Mouse (Mus musculus): ENCODE data around the gene Atf1. TPM values are rescaled to one million over a fixed set of nuclear protein-coding genes. Genes with fewer than 3 reads are reported as not detected.

Gene Atf1
- total and polyA plus RNA-seq, 3 experiments, result 51.9 to 88.4 (median 61.8) TPM

DNA sequence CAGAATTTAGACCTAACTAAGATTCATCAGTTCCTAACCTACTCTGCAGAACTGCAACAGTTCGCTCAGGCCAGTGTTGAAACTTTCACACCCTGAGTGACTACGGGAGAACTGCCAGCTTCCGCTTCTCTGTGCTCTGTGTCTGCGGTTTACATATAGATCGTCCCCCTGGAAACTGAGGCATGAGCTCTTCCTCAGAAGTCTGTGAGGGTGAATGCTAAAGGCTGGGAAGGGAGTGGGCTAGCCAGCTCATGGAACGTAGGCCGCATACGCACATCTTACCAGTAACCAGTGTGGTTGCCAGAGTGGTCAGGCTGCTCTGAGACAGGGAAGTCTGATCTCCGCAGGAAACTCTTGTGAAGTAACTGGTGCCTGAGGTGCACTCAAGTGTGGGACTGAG lies 11.4 kb upstream of the Atf1 start:
- DNase-seq, result no peak

DNA sequence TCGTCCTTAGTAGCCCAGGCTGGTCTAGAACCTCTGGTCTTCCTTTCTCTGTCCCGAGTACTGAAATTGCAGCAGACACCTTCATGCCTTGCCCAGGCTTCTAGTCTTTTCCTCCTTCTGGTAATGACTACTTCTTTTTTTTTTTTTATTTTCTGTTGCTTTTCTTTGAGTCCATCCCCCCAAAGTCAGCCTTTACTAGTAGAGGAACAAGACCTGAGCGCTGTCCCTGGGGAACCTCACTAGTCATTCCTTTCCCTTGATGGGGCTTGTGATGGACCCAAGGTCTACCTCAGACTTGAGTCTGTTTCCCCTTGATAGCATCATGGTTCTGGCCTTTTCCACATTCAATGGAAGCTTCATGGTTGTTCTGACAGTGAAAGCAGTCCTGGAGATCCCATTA lies 9.6 kb upstream of the Atf1 start:
- DNase-seq, result no peak

DNA sequence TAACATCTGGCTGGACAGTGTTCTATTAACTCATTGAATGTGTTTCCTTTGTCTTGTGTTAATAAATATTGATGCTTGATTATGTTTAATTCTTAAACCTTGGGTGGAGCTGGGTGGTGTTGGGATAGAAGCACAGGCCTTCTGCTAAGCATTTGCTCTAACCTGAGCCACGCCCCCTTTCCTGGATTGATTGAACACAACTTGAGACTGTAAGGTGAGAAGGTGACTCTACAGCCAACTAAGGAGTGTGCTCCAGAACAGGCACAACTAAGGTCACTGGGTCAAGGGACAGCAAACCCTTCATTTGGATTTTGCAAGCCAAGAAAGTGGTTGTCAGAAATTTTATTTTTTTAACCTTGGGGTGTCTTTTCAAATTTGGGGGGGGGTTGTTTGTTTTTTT lies 8.2 kb upstream of the Atf1 start:
- no peak for DNase-seq

DNA sequence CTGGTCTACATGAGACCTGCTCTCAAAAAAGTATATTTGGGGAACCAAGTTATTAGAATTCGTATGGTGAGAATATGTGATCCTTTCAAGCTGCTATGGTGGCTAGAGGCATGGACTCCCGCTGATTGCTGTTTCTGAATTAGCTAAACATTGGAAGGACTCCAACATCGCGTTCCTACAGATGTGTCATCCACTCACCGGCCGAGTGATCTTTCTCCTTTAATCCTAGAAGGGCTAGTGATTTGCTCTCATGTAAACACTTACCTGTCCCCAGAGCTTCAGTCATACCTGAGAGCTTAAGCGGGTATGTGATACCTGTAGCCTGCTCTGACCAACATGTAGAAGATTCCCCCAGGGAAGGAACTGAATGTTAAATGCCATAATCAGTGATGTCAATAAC lies 6.7 kb upstream of the Atf1 start:
- peak; percentile 36 for DNase-seq

DNA sequence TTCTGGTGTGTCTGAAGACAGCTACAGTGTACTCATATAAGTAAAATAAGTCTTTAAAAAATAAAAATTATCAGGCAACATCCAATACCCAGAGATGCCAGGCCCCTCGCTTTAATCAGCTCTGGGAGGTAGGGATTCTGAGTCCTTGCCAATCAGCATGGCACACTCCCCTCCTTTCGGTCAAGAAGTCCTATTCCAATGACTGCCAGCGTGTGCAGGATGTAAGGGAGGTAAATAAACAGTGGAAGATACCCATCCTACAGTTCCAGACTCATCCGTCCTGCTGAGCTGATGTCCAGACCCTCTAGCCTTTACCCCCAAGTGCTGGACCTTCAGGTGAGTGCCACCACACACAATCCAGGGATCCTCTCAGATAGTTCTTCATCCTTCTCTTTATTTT lies 2.2 kb upstream of the Atf1 start:
- DNase-seq, result no peak

DNA sequence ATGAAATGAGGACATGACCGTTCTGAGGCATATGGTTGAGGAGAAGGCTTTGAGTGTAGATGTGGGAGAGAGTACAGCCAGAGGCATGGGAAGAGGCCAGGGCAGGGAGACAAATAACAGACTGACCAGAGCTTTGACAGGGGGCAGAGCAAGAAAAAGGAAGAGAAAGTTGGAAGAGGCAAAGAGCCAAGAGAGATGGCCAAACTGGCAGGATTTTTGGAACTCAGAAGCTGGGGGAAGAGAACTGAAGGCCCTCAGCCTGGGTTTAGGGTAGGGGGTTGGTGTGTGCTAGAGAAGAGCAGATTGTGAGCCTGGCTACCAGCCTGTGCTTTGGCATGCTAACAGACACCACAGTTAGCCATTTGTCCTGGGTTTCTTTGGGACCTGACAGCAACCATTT lies 1.7 kb upstream of the Atf1 start:
- no peak for DNase-seq

DNA sequence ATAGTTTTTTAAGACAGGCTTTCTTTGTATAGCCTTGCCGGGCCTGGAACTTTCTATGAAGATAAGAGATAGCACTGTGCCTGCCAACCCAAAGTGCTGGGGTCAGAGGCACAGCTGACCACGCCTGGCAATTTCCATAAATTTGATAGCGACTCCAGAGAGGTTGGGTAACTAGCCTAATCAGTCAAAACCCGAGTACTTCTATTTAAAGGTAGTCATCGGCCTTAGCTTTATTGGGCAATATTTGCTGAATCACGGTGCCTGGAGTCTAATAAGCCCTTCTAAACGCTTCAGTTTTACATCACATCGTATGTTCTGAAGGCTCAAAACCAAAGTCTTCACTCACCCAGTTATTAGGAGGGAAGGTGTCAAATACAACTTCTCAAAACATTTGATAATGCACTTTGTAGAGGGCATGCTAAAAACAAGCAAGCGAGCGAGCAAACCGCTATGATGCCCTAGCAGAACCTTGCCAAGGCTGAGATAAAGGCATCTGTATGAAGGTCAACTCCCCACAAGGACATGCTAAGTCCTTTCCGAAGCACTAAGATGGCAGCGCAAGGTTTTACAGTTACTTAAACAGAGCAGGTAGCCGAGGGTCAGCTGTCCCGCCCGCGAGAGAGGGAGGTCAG lies 472 bp upstream of the Atf1 start:
- peak; percentile 82 for DNase-seq

DNA sequence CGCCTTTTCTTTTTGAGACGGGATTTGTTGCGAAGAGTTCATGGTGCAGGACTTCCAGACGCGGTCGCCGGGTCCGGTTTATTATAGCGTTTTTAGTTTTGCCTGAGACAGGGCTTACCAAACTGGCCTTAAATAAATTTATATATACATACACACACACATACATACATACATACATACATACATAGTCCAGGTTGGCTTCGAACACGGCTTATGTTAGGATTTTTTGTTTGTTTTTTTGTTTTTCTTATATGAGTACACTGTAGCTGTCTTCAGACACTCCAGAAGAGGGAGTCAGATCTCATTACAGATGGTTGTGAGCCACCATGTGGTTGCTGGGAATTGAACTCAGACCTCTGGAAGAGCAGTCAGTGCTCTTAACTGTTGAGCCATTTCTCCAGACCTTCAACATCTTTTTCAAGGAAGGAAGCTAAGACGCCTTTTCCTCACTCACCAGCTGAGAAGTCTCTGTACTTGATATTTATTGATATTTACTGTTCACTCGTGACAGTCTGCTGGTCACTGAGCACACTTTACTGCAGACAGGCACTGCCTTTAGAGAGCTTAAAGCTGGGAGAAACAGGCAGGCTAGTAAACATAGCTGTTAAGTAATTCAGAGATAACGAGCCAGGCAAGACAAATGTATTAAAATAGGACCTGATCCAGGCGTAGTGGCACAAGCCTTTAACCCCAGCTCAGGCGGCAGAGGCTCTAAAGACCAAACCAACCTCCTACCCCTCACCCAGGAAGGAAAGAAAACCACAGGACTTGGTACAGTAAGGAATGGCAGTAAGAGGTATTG lies 1.1 kb downstream of the Atf1 start:
- no peak for DNase-seq

DNA sequence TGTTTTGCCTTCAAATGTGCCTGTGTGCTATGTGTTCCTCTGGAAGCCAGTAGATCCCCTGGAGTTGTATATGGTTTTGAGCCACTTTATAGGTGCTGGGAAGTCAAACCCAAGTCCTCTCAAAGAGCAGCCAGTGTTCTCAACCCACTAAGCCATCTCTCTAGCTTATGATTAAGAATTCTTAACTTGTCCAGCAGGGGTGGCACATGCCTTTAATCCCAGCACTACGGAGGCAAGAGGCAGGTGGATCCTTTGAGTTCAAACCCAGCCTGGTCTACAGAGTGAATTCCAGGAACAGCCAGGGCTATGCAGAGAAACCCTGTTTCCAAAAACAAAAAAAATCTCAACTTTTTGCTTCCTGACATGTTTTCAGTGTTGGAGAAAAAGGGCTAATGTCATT lies 3.0 kb downstream of the Atf1 start:
- no peak for DNase-seq

DNA sequence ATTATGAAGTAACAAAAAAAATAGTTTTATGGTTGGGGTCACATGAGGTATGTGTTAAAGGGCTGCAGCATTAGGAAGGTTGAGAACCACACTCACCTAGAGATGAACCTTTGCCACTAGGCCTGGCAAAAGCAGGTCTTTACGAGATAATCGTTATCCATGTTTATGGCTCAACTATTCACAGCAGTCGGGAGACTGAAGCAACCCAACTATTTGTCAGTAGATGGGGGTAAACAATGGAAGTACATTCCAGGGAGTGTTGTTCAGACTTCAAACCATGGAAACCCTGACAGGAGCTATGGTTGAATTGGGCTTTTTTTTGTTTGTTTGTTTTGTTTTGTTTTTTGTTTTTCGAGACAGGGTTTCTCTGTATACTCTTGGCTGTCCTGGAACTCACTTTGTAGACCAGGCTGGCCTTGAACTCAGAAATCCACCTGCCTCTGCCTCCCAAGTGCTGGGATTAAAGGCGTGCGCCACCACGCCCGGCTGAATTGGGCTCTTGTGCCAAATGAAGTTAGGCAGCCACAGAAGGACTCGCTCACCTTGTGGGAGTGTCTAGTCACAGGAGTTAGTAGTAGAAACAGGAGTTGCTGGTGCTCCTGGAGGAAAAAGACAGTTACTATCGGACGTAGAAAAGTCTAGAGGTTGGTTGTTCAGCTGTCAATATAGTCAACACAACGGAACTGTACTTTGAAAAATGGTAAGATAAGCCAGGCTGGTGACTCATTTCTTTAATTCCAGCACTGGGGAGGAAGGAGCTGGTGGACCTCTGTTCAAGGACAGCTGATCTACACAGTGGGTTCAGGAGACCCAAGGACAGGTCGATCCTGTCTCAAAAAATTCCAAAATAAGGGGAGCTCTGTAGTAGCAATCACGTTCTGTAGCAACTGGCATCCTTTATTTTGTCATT lies 4.3 kb downstream of the Atf1 start:
- peak; percentile 56 for DNase-seq

DNA sequence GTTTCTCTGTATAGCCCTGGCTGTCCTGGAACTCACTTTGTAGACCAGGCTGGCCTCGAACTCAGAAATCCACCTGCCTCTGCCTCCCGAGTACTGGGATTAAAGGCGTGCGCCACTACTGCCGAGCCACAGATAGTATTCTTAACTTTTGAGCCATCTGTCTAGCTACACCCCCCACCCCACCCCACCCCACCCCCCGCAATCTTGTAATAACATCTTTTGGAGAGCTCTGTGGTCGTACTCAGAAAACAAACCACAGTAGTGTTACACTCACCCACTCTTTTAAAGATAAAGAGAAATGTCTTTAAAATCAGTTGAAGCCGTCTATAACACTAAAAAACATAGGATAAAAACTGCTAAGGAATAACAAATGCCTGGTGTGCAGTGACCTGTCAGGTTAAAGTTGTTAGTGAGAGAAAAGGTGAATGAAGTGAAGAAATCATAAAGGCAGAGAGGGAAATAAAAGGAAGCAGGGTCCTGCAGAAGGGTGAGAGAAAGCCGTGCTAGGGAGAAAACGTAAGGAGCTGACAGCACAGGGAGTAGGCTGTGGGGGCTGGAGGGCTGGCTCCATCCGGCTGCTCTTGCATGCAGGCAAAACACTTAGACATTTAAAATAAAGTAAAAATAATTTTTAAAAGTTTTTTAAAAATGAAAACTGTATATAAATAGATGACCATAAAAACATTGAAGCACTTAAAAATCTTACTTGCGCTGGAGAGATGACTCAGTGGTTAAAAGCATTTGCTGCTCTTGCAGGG lies 7.8 kb downstream of the Atf1 start:
- DNase-seq, result no peak

DNA sequence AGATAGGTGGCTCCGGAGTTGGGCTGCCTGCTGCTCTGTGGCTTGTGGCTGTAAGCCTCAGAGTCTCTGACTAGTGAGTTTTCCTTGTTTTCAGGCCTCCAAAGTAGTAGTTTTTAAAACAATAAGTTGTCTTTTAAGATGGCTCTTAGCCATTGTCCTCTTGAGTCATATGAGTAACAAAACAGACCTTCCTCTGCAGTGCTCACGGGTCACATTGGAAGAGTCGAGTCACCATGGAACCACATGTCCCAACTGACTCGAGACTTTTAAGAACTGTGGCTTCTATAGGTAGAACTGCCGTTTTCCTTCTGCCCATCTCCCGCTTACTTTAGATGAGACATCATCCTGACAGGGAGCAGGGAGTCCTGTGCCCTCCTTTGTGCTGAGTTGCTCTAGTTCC lies 9.3 kb downstream of the Atf1 start:
- peak; percentile 28 for DNase-seq

DNA sequence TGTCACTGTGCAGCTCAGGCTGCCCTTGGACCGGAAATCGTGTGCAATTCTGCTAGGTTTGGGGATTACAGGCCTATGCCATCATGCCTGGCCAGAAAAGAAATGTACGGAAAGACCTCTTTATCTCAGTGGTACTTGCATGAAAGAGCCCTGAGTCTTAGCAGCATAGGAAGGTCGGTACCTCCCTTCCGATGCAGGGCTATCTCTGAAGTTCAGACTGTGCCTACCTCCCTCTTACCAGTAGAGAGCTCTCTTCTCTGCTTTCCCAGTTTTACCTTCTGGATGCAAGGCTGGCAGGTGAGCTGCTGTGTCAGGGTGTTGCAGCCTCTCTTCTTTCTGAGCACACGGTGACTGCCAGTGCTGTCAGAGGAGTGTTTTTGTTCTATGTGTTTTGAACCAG lies 14.2 kb downstream of the Atf1 start:
- DNase-seq, result no peak

DNA sequence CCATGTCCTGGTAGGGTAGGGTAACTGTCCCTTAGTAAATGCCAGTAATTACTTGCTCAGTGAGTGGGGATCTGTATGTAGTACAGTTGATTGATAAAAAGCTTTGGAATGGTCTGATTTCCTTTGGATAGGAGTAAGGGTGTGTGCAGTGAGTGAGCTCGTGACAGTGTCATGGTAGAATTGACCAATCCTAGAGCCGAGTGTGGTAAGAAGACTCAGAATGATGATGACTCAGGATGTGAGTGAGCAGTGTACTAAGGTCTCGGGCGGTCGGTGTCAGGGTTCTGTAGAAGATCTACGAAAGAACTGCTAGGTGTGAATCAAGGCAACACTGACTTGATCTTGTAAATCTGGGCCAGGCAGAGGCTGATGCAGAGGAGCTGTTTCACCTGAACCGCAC lies 18.3 kb downstream of the Atf1 start:
- peak; percentile 63 for DNase-seq

DNA sequence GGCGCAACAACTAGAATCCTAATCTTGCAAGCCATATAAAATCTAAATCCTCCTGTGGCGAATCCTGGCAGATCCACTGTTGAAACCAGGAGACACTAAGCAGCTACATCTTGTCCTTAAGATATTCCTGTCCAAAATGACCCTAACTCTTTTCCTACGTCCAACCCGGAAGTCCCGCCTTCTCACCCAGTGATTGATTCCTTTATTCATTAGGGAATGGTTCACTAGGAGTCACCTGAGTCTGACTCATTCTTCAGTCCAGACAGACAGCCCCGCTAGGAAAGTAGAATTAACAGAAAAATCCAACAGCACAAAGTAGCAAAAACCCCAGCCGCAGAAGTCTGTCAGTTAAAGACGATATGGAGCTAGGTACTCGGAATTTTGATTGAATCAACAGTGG lies 19.7 kb downstream of the Atf1 start:
- no peak for DNase-seq

DNA sequence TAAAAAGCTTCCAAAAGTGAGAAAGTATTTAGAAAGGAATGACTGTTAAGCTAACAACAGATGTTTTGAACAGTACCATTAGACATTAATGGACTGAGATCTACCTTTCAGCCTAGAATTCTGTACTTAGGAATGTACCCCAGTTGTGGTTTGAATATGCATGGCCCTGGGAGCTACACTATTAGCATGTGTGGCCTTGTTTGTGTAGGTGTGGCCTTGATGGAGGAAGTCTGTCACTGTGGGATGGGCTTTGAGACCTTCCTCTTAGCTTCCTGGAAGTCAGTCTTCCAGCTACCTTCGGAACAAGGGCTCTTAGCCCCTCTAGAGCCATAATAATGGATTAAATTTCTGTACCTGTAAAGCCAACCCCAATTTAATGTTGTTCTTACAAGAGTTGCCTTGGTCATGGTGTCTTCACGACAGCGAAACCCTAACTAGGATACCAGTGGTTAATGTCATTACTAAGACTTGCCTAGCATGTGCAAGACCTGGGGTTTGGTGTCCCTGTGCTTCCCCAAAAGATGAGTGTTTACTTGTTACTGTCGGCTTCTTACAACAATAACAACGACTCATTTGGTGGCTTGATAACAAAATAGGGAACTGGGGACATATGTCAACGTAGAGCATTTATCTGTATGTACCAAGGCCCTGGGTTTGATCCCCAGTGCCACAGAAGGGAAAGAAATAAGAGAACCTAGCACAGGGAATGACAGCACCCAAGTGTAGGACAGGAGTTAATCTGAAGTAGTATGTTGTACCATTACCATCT lies 21.2 kb downstream of the Atf1 start:
- DNase-seq, result no peak

DNA sequence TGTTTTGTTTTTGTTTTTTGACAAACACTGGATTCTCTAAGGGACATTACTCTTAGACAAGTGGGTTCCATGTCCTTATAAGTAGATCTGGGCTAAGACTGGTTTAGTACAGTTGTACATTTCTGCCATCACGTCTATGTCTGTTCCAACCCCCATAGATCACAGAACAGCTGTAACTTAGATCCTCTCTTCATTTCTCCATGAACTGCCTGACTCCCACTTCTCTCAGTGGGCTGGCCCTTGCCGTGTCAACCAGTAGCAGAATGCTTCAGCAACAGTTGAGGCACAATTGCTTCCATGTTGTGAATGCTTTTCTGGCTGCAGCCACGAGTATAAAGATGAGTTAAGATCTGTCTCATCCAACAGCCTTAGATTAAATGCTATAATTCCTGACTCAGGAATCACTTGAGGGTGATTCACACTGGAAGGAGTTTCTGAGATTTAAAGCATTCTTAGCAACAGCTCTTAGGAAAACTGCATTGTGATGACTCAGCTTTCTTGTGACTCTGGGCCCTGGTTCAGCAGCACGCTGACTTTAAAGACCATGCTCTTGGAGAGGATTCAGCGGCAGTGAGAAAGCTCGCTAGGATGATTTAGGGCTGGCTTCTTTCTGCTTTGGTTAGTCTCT lies 23.6 kb downstream of the Atf1 start:
- peak; percentile 74 for DNase-seq

DNA sequence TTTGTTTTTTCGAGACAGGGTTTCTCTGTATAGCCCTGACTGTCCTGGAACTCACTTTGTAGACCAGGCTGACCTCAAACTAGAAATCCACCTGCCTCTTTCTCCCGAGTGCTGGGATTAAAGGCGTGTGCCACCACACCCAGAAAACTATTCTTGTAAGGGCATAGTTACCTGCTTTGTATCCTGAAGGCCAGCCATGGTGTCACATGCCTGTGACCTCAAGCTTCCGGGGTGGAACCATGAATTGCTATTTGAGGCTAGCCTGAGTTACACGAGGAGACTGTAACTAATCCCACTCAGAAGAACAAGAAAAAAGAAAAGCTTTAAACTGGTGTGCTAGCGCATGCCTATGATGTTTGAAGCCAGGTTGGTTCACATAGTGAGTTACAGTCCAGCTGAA lies 28.8 kb downstream of the Atf1 start:
- no peak for DNase-seq

DNA sequence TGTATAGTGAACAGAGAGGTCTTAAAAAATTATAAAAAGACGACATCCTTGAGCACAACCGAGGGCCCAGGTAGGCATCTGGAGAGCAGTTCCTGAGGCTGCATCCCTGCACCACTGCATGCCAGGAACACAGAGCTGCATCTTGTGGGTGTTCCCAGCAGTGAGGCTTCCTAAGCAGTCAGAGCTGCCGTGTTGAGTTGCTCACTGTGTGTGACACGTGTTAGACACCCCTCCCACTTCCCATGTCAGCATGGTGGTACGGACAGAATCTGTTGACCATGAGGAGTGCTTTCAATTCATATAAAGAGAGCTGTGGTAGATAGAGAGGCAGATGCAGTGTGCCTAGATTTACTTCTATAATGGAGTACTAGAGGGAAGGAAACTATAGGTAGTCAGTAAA lies 29.7 kb downstream of the Atf1 start:
- no peak for DNase-seq

DNA sequence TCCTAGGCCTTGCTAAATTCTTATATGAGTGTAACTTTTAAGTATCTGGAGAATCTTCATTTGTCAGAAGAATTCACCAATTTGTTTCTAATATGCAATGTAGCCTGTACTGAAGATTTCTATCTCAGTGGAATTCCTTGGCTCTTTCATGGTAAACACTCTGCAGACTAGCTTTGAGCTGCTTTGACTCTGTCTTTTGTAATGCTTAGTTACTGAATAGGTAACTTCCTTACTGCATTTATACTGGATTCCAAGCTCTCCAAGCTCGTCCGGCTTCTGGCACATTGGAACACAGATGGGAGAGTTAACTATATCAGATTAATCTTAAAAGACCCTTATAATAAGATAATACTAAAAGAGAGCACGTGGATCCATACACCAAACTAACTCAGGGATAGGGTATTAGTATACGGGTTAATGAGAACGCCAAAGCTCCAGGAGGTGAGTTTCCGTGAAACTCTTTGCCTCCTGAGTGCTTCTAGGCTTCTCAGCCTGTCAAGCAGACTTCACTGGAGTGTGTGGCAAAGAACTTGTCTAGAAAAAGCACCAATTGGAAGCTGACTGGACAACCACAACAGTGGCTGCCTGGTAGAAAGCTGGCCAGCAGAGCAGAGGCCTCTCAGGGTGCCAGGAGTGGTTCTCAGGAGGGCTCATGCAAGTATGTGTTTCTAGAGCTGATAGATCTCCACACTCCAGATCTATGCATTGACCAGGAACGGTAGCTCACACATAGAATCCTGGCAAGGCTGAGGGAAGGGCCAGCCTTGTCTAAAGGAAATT lies 31.2 kb downstream of the Atf1 start:
- no peak for DNase-seq

Data from adrenal gland, adult 2 months (tissue).